Mouse (Mus musculus): ENCODE data around the gene Tcn2.
"Not testable (repeated sequence)": the region's sequence is repeated elsewhere in the genome, so short reads cannot be mapped to it uniquely, and the experiment has no call there.

Tcn2 gene

DNA sequence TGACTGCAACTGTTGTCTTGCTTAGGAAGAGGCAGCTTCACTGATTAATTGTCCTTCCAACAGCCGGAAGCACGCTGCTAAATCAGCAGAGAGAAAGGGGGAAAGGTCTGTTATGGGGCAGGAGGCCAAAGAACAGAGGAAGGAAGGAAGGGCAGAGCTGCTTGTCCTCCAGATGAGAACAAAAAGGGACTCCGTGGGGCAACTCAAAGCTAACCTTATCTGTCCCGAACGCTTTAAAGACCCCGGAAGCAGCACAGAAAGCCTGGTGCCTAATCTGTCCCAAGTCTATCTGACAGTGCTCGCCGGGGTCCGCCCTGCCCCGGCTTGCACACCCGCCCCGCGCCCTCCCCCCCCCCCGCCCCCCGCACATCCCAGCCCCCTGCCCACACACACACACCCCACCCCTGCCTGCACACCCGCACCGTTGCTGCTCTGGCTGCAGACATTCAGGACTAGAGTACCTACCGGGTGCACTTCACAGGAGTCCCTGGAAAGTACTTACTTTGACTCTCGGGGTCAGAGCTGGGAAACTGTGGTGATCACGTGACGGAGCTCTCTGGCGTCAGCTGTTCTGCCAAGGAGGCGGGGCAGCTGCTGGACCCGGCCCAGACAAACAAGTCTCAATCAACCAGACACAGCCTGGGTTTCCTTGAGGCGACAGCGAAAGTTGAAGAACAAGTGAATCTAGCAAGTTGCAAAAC lies at the start of gene Tcn2:
Gene Tcn2 (minus strand): TSS at position 649 of the 701 bp plus-strand sequence.
- peak; percentile 48 to 52 for DNase-seq (ENCODE audit: low spot score in 2 of 2)

GRCm38 (mm10) chr11:3981536-3981935 lies 49.6 kb upstream of the Tcn2 start:
- DNase-seq (ENCODE audit: low spot score in 2 of 2) = no peak

DNA sequence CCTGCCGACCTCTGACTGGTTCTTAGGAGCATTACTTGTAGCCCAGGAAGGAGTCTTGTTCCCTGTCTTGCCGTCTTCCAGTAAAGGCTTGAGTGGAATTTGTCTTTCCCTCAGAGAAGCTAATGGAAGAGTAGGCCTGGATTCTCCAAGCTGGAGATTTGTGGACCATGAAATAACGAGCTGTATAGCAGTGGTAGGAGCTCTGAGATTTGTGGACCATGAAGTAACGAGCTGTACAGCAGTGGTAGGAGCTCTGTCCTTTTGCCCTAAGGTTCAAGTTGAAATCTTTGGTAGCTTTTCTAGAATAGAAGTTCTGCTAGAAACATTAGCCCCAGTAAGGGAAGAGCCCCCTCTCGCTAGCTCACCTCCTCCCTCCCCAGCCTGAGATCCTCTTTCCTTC lies 46.5 kb upstream of the Tcn2 start:
- DNase-seq (ENCODE audit: low spot score in 2 of 2) = no peak

DNA sequence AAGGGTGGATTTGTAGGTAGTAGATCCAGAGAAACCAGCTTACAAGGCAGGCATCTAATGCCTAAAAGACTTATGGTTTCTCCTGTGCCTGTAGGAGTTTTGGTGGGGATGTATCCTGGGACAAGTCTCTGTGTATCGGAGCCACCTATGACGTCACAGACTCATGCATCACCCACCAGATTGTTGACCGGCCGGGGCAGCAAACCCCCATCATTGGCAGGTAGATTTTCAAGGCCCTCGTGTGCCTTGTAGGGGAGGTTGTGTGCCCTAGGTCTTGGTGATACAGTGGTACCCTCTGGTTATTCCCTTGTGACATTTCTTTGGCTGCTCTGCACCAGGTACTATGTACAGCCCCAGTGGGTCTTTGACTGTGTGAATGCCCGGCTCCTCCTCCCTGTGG lies 44.7 kb upstream of the Tcn2 start, which contains the start of gene 4930556J24Rik:
Gene 4930556J24Rik (minus strand): TSS at position 101 of the 400 bp plus-strand sequence.
- no peak for DNase-seq (ENCODE audit: low spot score in 2 of 2)

DNA sequence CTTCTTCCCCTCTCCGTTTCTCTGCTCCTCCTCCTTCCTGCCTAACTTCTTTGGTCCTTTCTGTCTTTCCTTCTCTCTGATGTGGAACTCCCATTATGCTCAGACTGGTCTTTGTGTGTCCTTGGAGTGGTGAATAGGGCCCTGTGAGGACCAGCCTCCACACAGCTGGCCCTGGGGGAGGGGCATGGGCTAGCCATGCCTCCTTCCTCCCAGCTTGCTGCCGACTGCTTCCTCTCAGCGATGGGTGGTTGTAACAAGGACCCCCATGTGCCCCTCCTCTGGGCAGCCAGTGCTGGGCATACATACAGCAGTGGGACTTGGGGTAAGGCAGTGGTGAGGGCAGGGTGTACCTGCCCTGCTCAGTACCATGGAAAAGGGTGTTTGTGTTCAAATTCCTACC lies 42.4 kb upstream of the Tcn2 start:
- no peak for DNase-seq (ENCODE audit: low spot score in 2 of 2)

DNA sequence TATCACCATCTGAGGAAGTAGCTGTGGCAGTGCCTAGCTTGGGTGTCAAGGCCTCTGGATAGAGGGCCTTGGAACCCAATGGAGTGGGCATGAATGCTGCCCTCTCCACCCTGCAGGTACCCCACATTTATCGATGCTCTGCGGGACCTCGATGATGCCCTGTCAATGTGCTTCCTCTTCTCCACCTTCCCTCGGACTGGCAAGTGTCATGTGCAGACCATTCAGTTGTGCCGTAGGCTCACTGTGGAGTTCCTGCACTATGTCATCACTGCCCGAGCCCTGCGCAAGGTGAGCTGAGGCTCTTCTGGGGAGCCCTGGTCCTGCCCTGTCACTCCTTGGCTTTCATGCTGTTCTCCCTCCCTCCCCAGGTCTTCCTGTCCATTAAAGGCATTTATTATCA lies 41.1 kb upstream of the Tcn2 start:
- no peak for DNase-seq (ENCODE audit: low spot score in 2 of 2)

GRCm38 (mm10) chr11:3970361-3970760 lies 38.4 kb upstream of the Tcn2 start:
- no peak for DNase-seq (ENCODE audit: low spot score in 2 of 2)

GRCm38 (mm10) chr11:3969837-3970236 lies 37.9 kb upstream of the Tcn2 start:
- no peak for DNase-seq (ENCODE audit: low spot score in 2 of 2)

DNA sequence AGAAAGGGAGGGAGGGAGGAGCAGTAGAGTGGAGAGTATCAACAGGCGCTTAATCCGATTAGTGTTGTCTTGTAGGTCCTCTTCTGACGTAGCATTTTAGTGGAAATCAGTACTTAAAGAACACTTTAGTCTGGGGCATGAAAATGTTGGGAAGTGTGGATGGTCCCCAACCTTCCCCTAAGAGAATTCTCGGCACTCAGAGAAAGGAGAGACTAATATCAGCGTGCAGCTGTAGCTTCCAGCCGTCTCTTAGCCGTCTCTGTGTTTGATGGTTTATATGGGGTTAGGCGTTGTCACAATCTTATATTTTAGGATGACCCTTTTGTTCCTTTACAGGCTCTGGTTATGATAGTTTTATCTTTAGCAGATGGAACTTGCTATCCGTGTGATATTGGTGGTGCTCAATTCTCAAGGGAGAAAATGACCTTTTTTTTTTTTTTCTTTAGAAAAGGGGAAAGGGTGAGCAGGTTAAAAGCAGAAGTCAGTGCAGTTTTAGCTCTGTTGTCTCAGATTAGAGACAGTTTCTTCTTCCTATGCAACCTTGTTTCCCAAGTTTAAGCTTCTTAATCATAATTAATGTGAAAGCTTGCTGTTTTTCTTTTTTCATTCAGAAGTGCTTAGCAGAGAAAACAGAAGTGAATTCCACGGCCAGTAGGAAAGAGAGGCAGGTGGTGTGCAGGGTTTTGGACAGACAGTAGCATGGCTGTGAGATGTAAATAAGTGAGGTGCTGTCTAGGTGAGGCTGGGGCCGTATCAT lies 32.6 kb upstream of the Tcn2 start:
- no peak for DNase-seq (ENCODE audit: low spot score in 2 of 2)

GRCm38 (mm10) chr11:3963610-3964415 lies 31.9 kb upstream of the Tcn2 start, which contains the start of gene Pes1:
TSS of gene Pes1 (plus strand) at chr11:3963975.
- DNase-seq (ENCODE audit: low spot score in 2 of 2) = peak; percentile 69 to 75

DNA sequence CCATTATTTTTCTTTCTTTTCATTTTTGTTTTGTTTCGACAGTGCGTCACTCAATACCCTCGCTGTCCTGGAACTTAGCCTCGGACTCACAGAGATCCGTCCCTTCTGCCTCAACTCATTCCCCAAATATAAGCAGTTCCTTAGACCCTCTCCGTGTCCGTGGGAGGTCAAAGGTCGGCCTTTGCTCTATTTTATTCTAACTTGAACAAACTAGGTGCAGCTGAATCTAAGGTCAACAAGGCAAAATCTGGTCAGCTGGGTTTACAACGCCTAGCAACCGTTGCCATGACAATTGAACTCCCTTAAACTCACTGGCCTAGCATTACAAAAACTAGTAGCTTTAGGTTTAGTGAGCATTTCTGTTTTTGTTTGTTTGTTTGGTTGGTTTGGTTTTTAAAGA lies 31.2 kb upstream of the Tcn2 start:
- DNase-seq (ENCODE audit: low spot score in 2 of 2) = no peak

DNA sequence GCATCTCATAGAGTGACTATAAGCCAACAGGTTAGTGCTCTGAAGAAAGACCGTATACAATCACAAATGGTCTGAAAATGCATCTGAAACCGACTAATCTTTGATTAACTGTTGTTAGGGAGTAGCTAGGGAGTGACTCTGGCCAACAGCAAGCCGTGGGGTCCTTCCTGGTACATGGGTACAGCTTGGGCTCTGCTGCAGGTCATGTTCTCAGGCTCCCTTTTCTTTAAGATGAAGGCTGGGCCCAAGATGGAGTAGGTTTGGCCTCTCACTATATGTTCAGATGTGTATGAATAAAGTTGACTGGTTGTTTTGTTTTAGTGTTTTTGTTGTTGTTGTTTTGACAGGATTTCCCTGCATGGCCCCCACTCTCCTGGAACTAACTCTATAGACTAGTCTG lies 29.8 kb upstream of the Tcn2 start:
- no peak for DNase-seq (ENCODE audit: low spot score in 2 of 2)

GRCm38 (mm10) chr11:3960901-3961300 lies 28.9 kb upstream of the Tcn2 start:
- DNase-seq (ENCODE audit: low spot score in 2 of 2) = no peak

GRCm38 (mm10) chr11:3955371-3955770 lies 23.4 kb upstream of the Tcn2 start:
- not testable (repeated sequence) for DNase-seq (ENCODE audit: low spot score in 2 of 2)

GRCm38 (mm10) chr11:3954876-3955275 lies 22.9 kb upstream of the Tcn2 start:
- DNase-seq (ENCODE audit: low spot score in 2 of 2) = not testable (repeated sequence)

- no peak for DNase-seq (ENCODE audit: low spot score in 2 of 2)
Measured at GRCm38 (mm10) chr11:3946386-3946785, 14.4 kb upstream of the Tcn2 start.

GRCm38 (mm10) chr11:3941371-3941770 lies 9.4 kb upstream of the Tcn2 start:
- no peak for DNase-seq (ENCODE audit: low spot score in 2 of 2)

GRCm38 (mm10) chr11:3937321-3937874 lies 5.4 kb upstream of the Tcn2 start:
- no peak for DNase-seq (ENCODE audit: low spot score in 2 of 2)

- no peak for DNase-seq (ENCODE audit: low spot score in 2 of 2)
Measured at GRCm38 (mm10) chr11:3936318-3936717, 4.4 kb upstream of the Tcn2 start.

GRCm38 (mm10) chr11:3935135-3935534 lies 3.2 kb upstream of the Tcn2 start:
- DNase-seq (ENCODE audit: low spot score in 2 of 2) = no peak

DNA sequence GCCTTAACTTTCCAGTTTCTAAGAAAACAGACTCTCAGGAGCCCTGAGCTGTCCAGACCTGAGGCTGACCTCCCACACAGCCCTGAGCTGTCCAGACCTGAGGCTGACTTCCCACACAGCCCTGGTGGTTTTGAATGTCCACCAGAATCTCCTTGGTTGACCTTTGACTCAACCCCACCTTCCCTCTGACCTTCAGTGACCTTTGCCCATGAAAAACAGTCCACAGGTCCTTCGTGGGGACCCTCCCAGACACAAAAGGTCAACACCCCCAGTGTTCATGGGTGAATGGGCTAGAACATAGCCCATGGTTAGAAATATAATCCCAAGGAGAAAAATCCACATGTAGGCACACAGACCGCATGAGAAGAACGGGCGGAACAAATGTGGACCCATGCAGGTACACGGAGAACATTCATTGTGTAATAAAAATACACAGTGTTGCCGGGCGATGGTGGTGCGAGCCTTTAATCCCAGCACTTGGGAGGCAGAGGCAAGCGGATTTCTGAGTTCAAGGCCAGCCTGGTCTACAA lies 1.9 kb upstream of the Tcn2 start:
- no peak for DNase-seq (ENCODE audit: low spot score in 2 of 2)

DNA sequence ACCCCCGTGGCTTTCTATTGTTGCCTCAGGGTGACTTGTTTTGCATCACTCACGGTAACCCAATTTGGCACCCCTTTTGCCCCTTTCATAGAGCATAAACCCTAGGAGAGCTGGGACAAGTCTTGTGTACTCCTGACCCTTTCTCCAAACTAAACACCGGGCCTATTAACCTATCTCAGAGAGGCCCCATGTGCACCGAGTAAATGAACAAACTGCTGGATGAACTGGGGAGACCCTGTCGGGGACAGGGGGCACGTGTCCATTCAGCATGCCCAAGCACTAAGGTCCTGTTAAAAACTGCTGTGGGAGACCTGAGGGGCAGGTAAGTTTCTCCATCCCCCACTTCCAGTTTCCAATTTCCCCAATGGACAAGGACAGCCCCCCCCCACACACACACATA lies 1.0 kb downstream of the Tcn2 start:
- DNase-seq (ENCODE audit: low spot score in 2 of 2) = no peak
